Mouse (Mus musculus): ENCODE measurements around the gene Wdtc1. TPM values are rescaled to one million over a fixed set of nuclear protein-coding genes. Genes with fewer than 3 reads are reported as not detected.

Wdtc1 gene
- total and polyA plus RNA-seq, 2 experiments from 2014 or later = 14.9 to 47.7 TPM

DNA sequence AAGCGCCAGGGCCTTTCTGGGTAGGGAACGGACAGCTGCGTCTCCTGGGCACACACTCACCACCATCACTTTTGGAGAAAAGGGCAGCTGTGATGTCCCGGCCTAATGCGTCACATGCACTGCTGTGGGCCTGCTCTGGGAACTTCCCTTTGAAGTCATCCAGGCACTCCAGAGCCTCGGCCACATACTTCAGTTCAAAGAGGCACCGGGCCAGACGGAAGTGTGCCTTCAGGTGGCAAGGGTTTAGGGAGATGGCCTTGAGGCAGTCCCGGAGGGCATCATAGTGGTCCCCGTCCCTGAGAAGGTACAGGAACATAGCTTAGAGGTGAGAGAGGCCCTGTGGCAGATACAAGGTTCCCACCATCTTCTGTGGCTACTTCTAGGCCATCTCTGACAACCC is 55.9 kb downstream of the Wdtc1 start:
- Histone ChIP-seq H3K27me3 (ENCODE audit: insufficient read depth, low read length) (no peaks in the 10 kb centered on the region), H3K4me3 (ENCODE audit: low read length) (no peak overlapping the region), H3K9ac (replicated peaks; ENCODE audit: low read length) (peak overlapping the region; percentile 21; the same call in 1 of the 2 replicates), H3K27ac (peak overlapping the region; percentile 26; the same call in 1 of the 2 replicates), H3K4me1 (ENCODE audit: insufficient read depth, low read length) (peaks cover 31% of the 10 kb centered on the region), H3K9me3 (ENCODE audit: low read length) (no peaks in the 10 kb centered on the region), H3K36me3 (ENCODE audit: insufficient read depth, low read length) (peaks cover 21% of the 10 kb centered on the region), H3K4me2 (ENCODE audit: low read depth, low read length) (no peak overlapping the region)
- no peak for ATAC-seq
- WGBS = 64% methylated on average over 10 of the region's 10 CpGs
- TF ChIP-seq CTCF (IDR thresholded peaks at IDR 0.05; ENCODE audit: low read depth) = no peak
- no peak for DNase-seq (ENCODE audit: low spot score)

DNA sequence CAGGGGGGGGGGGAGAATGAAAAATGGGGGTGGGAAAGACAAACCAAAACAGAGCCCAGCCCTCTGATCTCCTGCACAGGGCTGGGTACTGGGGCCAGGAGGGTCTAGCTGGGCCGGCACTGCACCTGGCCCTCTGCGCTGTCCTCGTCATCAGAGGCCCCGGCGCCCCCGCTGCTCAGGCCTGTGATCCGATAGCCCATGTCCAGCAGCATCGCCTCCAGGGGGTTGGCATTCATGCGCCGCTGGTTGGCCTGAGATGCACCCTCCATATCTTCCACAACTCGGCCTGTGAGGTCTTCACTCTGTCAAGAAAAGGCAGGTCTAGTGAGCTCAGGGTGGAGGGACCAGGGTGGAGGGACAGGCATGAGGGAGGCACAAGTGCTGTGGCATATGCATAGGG is 59.2 kb downstream of the Wdtc1 start:
- Histone ChIP-seq H3K4me3 (ENCODE audit: low read length) (no peak overlapping the region), H3K4me2 (ENCODE audit: low read depth, low read length) (no peak overlapping the region), H3K9me3 (ENCODE audit: low read length) (no peaks in the 10 kb centered on the region), H3K27ac (no peak overlapping the region), H3K4me1 (ENCODE audit: insufficient read depth, low read length) (peaks cover 22% of the 10 kb centered on the region), H3K27me3 (ENCODE audit: insufficient read depth, low read length) (no peaks in the 10 kb centered on the region), H3K9ac (replicated peaks; ENCODE audit: low read length) (no peak overlapping the region; the same call in 1 of the 2 replicates), H3K36me3 (ENCODE audit: insufficient read depth, low read length) (peaks cover 14% of the 10 kb centered on the region)
- no peak for TF ChIP-seq CTCF (IDR thresholded peaks at IDR 0.05; ENCODE audit: low read depth)
- DNase-seq (ENCODE audit: low spot score) = no peak
- 37% methylated on average over 11 of the region's 11 CpGs for WGBS
- no peak for ATAC-seq

DNA sequence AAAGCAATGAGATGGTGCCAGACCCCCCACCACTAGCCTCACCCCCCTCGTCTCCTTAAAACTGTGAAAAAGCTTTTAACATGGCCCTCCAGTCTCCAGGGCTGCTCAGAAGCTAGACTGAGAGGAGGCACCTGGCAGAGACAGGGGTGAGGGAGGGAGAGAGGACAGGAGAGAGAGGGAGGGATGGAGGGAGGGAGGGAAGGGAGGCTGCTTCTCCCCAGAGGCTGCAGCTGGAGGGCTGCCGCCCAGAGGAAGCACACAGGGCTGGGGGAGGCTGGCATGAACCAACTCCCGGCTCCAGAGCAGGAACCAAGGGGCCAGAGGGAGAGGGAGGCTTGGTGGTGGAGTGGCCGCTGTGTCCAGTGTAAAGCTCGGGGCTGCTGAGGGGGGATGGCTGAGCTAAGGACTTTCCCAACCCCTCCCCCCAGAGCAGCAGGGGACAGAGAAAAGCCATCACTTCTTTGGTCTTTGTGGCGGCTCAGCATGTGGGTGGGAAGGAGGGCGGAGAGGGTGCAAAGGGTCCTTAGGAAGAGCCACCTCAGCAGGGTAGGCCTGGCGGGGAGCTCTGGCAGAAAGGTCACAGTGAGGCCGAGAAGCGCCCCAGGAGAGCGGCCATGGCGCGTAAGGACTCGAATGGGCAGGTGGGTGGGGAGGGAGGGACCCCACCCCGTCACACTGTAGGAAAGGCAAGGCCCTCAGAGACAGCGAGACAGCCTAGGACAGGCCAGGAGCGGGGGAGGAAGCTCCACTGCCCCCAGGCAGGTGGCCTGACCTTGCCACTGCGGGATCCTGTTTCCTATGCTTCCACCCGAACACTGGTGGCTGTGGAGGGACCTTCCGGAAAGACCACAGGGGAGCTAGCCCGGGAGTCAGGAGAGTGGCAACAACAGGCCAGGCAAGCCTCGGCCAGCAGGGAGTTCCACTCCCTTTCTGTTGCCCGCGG is 60.1 kb downstream of the Wdtc1 start:
- no peak overlapping the region; the same call in 1 of the 2 replicates for H3K9ac ChIP-seq (replicated peaks; ENCODE audit: low read length)
- no peak overlapping the region for H3K4me2 ChIP-seq (ENCODE audit: low read depth, low read length)
- H3K9me3 ChIP-seq (ENCODE audit: low read length) = no peaks in the 10 kb centered on the region
- ATAC-seq (no peak; the same call in 1 of the 2 replicates), DNase-seq (ENCODE audit: low spot score) (peak; percentile 38)
- 20% methylated on average over 24 of the region's 24 CpGs for WGBS
- no peaks in the 10 kb centered on the region for H3K27me3 ChIP-seq (ENCODE audit: insufficient read depth, low read length)
- H3K36me3 ChIP-seq (ENCODE audit: insufficient read depth, low read length) = peaks cover 14% of the 10 kb centered on the region
- TF ChIP-seq CTCF (IDR thresholded peaks at IDR 0.05; ENCODE audit: low read depth) = no peak
- H3K4me1 ChIP-seq (ENCODE audit: insufficient read depth, low read length) = peaks cover 13% of the 10 kb centered on the region
- H3K4me3 ChIP-seq (ENCODE audit: low read length) = no peak overlapping the region
- H3K27ac ChIP-seq = peak overlapping the region; percentile 12; the same call in 1 of the 2 replicates

DNA sequence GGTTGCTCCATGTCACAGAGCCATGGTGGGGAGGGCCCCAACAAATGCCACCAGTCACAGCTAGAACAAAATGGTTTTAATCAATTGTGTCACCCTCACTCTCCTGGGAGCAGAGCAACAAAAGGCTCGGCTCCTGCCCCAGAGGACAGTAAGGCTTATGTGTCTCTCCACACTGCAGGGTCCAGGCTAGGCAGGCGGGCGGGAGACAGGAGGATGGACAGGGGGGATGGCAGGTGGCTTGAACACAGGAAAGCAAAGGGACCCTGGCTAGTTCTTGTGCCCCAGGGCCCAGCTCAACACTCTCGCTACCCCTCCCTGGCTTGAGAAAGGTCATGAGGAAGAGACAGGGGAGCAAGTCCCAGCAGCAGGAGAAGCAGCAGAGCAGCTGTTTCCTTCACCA is 60.9 kb downstream of the Wdtc1 start:
- Histone ChIP-seq H3K9me3 (ENCODE audit: low read length) (no peaks in the 10 kb centered on the region), H3K4me3 (ENCODE audit: low read length) (no peak overlapping the region), H3K4me1 (ENCODE audit: insufficient read depth, low read length) (peaks cover 5% of the 10 kb centered on the region; the same call in 1 of the 2 replicates), H3K27ac (peak overlapping the region; percentile 12; the same call in 1 of the 2 replicates), H3K4me2 (ENCODE audit: low read depth, low read length) (no peak overlapping the region), H3K27me3 (ENCODE audit: insufficient read depth, low read length) (no peaks in the 10 kb centered on the region), H3K36me3 (ENCODE audit: insufficient read depth, low read length) (peaks cover 14% of the 10 kb centered on the region), H3K9ac (replicated peaks; ENCODE audit: low read length) (no peak overlapping the region)
- TF ChIP-seq CTCF (IDR thresholded peaks at IDR 0.05; ENCODE audit: low read depth) = no peak
- no peak for ATAC-seq
- WGBS = 67% methylated on average over 4 of the region's 4 CpGs
- no peak for DNase-seq (ENCODE audit: low spot score)

DNA sequence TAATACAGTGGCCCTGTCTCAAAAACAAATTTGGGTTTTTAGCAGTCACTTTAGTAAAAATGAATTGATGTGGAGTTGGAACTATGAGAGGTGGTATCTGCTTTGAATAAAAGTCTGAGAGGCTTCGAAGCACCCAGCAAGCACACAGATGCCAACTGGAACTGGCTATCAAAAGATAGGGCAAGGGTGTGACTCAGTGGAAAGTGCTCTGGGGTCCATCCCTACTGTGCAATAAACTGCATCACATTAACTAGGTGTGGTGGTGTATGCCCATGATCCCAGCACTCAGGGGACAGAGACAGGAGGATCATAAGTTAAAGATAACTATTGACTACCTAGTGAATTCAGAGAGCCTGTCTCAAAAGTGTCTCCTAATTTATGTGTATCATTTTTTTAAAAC is 62.0 kb downstream of the Wdtc1 start:
- 92% methylated on average over 1 of the region's 1 CpGs for WGBS
- Histone ChIP-seq H3K9ac (replicated peaks; ENCODE audit: low read length) (no peak overlapping the region), H3K9me3 (ENCODE audit: low read length) (no peaks in the 10 kb centered on the region), H3K27me3 (ENCODE audit: insufficient read depth, low read length) (no peaks in the 10 kb centered on the region), H3K4me2 (ENCODE audit: low read depth, low read length) (no peak overlapping the region), H3K36me3 (ENCODE audit: insufficient read depth, low read length) (peaks cover 14% of the 10 kb centered on the region), H3K4me1 (ENCODE audit: insufficient read depth, low read length) (peaks cover 5% of the 10 kb centered on the region; the same call in 1 of the 2 replicates), H3K27ac (no peak overlapping the region), H3K4me3 (ENCODE audit: low read length) (no peak overlapping the region)
- DNase-seq (ENCODE audit: low spot score) (no peak), ATAC-seq (no peak)
- TF ChIP-seq CTCF (IDR thresholded peaks at IDR 0.05; ENCODE audit: low read depth) = no peak

DNA sequence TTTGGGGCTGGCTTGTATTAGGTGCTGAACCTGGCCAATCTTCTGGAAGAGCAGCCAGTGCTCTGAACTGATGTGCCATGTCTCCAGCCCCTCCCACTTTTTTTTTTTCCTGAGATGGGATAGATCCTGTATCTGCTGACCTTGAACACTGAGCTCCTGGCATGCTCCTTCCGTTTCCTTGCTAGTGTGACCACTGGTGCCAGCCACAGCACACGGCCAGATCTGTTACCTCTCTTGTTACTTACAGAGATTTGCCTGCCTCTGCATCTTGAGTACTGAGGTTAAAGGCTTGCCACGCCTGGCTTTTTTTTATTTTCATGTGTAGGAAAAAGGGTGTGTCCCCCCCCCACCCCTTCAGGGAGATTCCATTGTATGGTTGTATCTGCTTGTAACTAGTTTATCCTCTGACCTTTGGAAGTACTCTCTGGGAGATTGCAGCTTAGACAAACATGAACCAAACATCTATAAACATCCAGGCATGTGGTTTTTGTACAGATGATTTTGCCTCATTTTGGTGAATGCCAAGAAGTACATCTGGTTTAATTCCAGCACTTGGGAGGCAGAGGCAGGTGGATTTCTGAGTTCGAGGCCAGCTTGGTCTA is 66.7 kb downstream of the Wdtc1 start:
- Histone ChIP-seq H3K36me3 (ENCODE audit: insufficient read depth, low read length) (no peaks in the 10 kb centered on the region), H3K9ac (replicated peaks; ENCODE audit: low read length) (no peak overlapping the region), H3K27ac (no peak overlapping the region), H3K27me3 (ENCODE audit: insufficient read depth, low read length) (no peaks in the 10 kb centered on the region), H3K4me3 (ENCODE audit: low read length) (no peak overlapping the region), H3K4me2 (ENCODE audit: low read depth, low read length) (no peak overlapping the region), H3K4me1 (ENCODE audit: insufficient read depth, low read length) (no peaks in the 10 kb centered on the region), H3K9me3 (ENCODE audit: low read length) (no peaks in the 10 kb centered on the region)
- 83% methylated on average over 4 of the region's 4 CpGs for WGBS
- no peak for TF ChIP-seq CTCF (IDR thresholded peaks at IDR 0.05; ENCODE audit: low read depth)
- DNase-seq (ENCODE audit: low spot score) (no peak), ATAC-seq (no peak)

All from hindbrain, postnatal 0 days (tissue).